26 mouse cellular contexts compared by ENCODE assay signal in the genomic region with DNA sequence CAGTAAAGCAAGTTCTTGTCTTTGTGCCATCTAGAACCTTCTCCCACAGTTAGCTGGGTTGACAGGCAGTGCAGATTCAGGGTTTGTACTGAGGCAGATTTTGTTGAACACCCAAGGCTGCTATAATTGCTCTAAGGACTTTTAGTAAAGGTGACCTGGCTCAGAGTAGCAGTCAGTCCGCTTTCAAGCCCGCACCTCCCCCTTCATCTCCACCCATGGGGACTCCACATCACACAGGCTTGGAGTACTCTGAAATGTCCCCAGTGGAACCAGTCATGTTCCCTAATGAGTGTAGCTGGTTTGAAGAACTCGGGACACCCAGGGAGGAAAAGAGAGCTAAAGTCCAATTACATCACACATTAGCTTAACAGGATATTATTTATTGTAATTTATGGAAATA.
"Had no signal": no experiment of that assay in that cellular context is flagged by ENCODE, and none has a peak within 500 bp of the region (broad histone marks: within the 10 kb centered on the region; RNA-seq: fewer than 3 reads in every experiment).

No protein-coding gene starts in this region.

- H3K36me3 ChIP-seq: heart, embryonic 10.5 days; heart, embryonic 12.5 days; hindbrain, embryonic 10.5 days; hindbrain, embryonic 12.5 days; intestine, embryonic 15.5 days; limb, embryonic 10.5 days; limb, embryonic 12.5 days; liver, embryonic 13.5 days; liver, embryonic 15.5 days had no signal

- ATAC-seq: hindbrain, embryonic 16.5 days; inflammation-experienced regulatory T-cells, adult 6 months; intestine, embryonic 15.5 days; intestine, postnatal 0 days had no signal

- H3K4me3 ChIP-seq: heart, adult 2 months; heart, embryonic 10.5 days; heart, embryonic 12.5 days; hindbrain, embryonic 10.5 days; hindbrain, embryonic 12.5 days; intestine, embryonic 15.5 days; layer of hippocampus, adult 2 months; left cerebral cortex, adult 2 months; limb, embryonic 10.5 days; limb, embryonic 12.5 days; liver, embryonic 13.5 days; liver, embryonic 15.5 days had no signal

- DNase-seq: gastrocnemius, postnatal 25 days; heart, adult 2 months; heart, postnatal 10 days; heart, postnatal 4 days; kidney, adult 18-20 months; kidney, adult 8-10 months; kidney, postnatal 10 days; kidney, postnatal 25 days; kidney, postnatal 4 days; liver; liver, embryonic 13.5 days had no signal

- H3K9me3 ChIP-seq: heart, embryonic 10.5 days; heart, embryonic 12.5 days; hindbrain, embryonic 10.5 days; hindbrain, embryonic 12.5 days; intestine, embryonic 15.5 days; limb, embryonic 10.5 days; limb, embryonic 12.5 days; liver, embryonic 13.5 days; liver, embryonic 15.5 days had no signal

- H3K27ac ChIP-seq: heart, adult 2 months; heart, embryonic 10.5 days; hindbrain, embryonic 10.5 days; hindbrain, embryonic 12.5 days; hindbrain, embryonic 14.5 days; intestine, embryonic 15.5 days; layer of hippocampus, adult 2 months; left cerebral cortex, adult 2 months; limb, embryonic 10.5 days; limb, embryonic 12.5 days; liver, embryonic 13.5 days; liver, embryonic 15.5 days had no signal

- H3K9ac ChIP-seq: heart, embryonic 12.5 days; hindbrain, embryonic 12.5 days; hindbrain, embryonic 14.5 days; intestine, embryonic 15.5 days; limb, embryonic 12.5 days; liver, embryonic 13.5 days; liver, embryonic 15.5 days had no signal

- H3K4me2 ChIP-seq: heart, embryonic 12.5 days; hindbrain, embryonic 12.5 days; hindbrain, embryonic 14.5 days; intestine, embryonic 15.5 days; limb, embryonic 12.5 days; liver, embryonic 11.5 days; liver, embryonic 13.5 days; liver, embryonic 15.5 days had no signal

- H3K4me1 ChIP-seq: liver, embryonic 13.5 days; liver, embryonic 15.5 days had no signal

- H3K27me3 ChIP-seq: hindbrain, embryonic 12.5 days; intestine, embryonic 15.5 days; limb, embryonic 12.5 days; liver, embryonic 13.5 days; liver, embryonic 15.5 days had no signal
